Mouse (Mus musculus): ENCODE results near the gene Prmt3.

- no peak for TF ChIP-seq CTCF (IDR thresholded peaks at IDR 0.05; ENCODE audit: low read depth)
- TF ChIP-seq EP300 (IDR thresholded peaks at IDR 0.05; ENCODE audit: low read depth), result no peak
These were observed 80.1 kb downstream of the Prmt3 start for GRCm38 (mm10) chr7:49858257-49858656.
